Mouse (Mus musculus): ENCODE results near the gene Kcnd3.
A peak's percentile ranks its signal among the peaks of the same experiment; 100 is the strongest.

Gene Kcnd3

GRCm38 (mm10) chr3:105451627-105452555, at the start of gene Kcnd3:
Kcnd3 (plus strand) TSS chr3:105452330.
- peak in 1 of 2 experiments; percentile 44 for DNase-seq (ENCODE audit: low spot score in 2 of 2)

GRCm38 (mm10) chr3:105402676-105403075, 49.5 kb upstream of the Kcnd3 start:
- no peak for DNase-seq (ENCODE audit: low spot score in 2 of 2)

- no peak for DNase-seq (ENCODE audit: low spot score in 2 of 2)
Observed at GRCm38 (mm10) chr3:105403410-105404076, 48.6 kb upstream of the Kcnd3 start.

GRCm38 (mm10) chr3:105404077-105404446, 48.1 kb upstream of the Kcnd3 start:
- DNase-seq (ENCODE audit: low spot score in 2 of 2) = peak in 1 of 2 experiments; percentile 51

GRCm38 (mm10) chr3:105405516-105405915, 46.6 kb upstream of the Kcnd3 start:
- DNase-seq (ENCODE audit: low spot score in 2 of 2) = no peak

- peak in 1 of 2 experiments; percentile 45 for DNase-seq (ENCODE audit: low spot score in 2 of 2)
Observed at GRCm38 (mm10) chr3:105406036-105406435, 46.1 kb upstream of the Kcnd3 start.

GRCm38 (mm10) chr3:105408211-105408610, 43.9 kb upstream of the Kcnd3 start:
- DNase-seq (ENCODE audit: low spot score in 2 of 2) = no peak

- no peak for DNase-seq (ENCODE audit: low spot score in 2 of 2)
Observed at GRCm38 (mm10) chr3:105410810-105411209, 41.3 kb upstream of the Kcnd3 start.

- DNase-seq (ENCODE audit: low spot score in 2 of 2) = no peak
Observed at GRCm38 (mm10) chr3:105411776-105412175, 40.4 kb upstream of the Kcnd3 start.

GRCm38 (mm10) chr3:105412229-105412628, 39.9 kb upstream of the Kcnd3 start:
- DNase-seq (ENCODE audit: low spot score in 2 of 2) = no peak

- DNase-seq (ENCODE audit: low spot score in 2 of 2) = no peak
Observed at GRCm38 (mm10) chr3:105412681-105413080, 39.4 kb upstream of the Kcnd3 start.

- DNase-seq (ENCODE audit: low spot score in 2 of 2) = no peak
Observed at GRCm38 (mm10) chr3:105418441-105418840, 33.7 kb upstream of the Kcnd3 start.

- no peak for DNase-seq (ENCODE audit: low spot score in 2 of 2)
Observed at GRCm38 (mm10) chr3:105422391-105422790, 29.7 kb upstream of the Kcnd3 start.

- no peak for DNase-seq (ENCODE audit: low spot score in 2 of 2)
Observed at GRCm38 (mm10) chr3:105423427-105423826, 28.7 kb upstream of the Kcnd3 start.

GRCm38 (mm10) chr3:105428586-105428985, 23.5 kb upstream of the Kcnd3 start:
- DNase-seq (ENCODE audit: low spot score in 2 of 2) = no peak

GRCm38 (mm10) chr3:105436383-105436782, 15.7 kb upstream of the Kcnd3 start:
- no peak for DNase-seq (ENCODE audit: low spot score in 2 of 2)

GRCm38 (mm10) chr3:105436971-105437370, 15.2 kb upstream of the Kcnd3 start:
- DNase-seq (ENCODE audit: low spot score in 2 of 2) = no peak

- no peak for DNase-seq (ENCODE audit: low spot score in 2 of 2)
Observed at GRCm38 (mm10) chr3:105440873-105441495, 11.1 kb upstream of the Kcnd3 start.

GRCm38 (mm10) chr3:105450641-105451470, 1.3 kb upstream of the Kcnd3 start:
- DNase-seq (ENCODE audit: low spot score in 2 of 2) = no peak

GRCm38 (mm10) chr3:105452556-105453213, 555 bp downstream of the Kcnd3 start:
- DNase-seq (ENCODE audit: low spot score in 2 of 2) = peak in 1 of 2 experiments; percentile 30

All from urinary bladder, postnatal 4 days (tissue).